Mouse (Mus musculus): Measurements from ENCODE around the gene Rps10. TPM values are rescaled to one million over a fixed set of nuclear protein-coding genes. Genes with fewer than 3 reads are reported as not detected.
"Not testable (repeated sequence)": the region's sequence is repeated elsewhere in the genome, so short reads cannot be mapped to it uniquely, and the experiment has no call there.

Rps10 gene
- polyA plus RNA-seq, 1 experiment from 2014 or later, result 881 TPM

GRCm38 (mm10) chr17:27650586-27650985 lies 14.1 kb upstream of the Rps10 start:
- 72% methylated on average over 13 of the region's 13 CpGs for WGBS
- Histone ChIP-seq H3K27ac (ENCODE audit: low read length) (no peak overlapping the region), H3K9ac (ENCODE audit: low read length) (no peak overlapping the region), H3K4me3 (replicated peaks; ENCODE audit: low read length) (no peak overlapping the region), H3K4me1 (ENCODE audit: control insufficient read depth, insufficient read depth, low read length) (peaks cover 3% of the 10 kb centered on the region), H3K36me3 (ENCODE audit: control insufficient read depth, insufficient read depth, low read length) (no peaks in the 10 kb centered on the region), H3K27me3 (ENCODE audit: control insufficient read depth, insufficient read depth, low read length) (peaks cover 14% of the 10 kb centered on the region), H3K9me3 (replicated peaks; ENCODE audit: control insufficient read depth, low read length) (no peaks in the 10 kb centered on the region), H3K4me2 (ENCODE audit: low read depth, low read length) (no peak overlapping the region)
- ATAC-seq (ENCODE audit: insufficient read depth, low FRiP score), result no peak

GRCm38 (mm10) chr17:27650160-27650559 lies 13.7 kb upstream of the Rps10 start:
- H3K9me3 ChIP-seq (replicated peaks; ENCODE audit: control insufficient read depth, low read length), result no peaks in the 10 kb centered on the region
- no peak overlapping the region for H3K4me2 ChIP-seq (ENCODE audit: low read depth, low read length)
- H3K9ac ChIP-seq (ENCODE audit: low read length), result no peak overlapping the region
- 8% methylated on average over 12 of the region's 12 CpGs for WGBS
- no peak for ATAC-seq (ENCODE audit: insufficient read depth, low FRiP score)
- H3K4me3 ChIP-seq (replicated peaks; ENCODE audit: low read length), result no peak overlapping the region
- H3K4me1 ChIP-seq (ENCODE audit: control insufficient read depth, insufficient read depth, low read length), result no peaks in the 10 kb centered on the region
- H3K27ac ChIP-seq (ENCODE audit: low read length), result no peak overlapping the region
- H3K36me3 ChIP-seq (ENCODE audit: control insufficient read depth, insufficient read depth, low read length), result no peaks in the 10 kb centered on the region
- H3K27me3 ChIP-seq (ENCODE audit: control insufficient read depth, insufficient read depth, low read length), result peaks cover 10% of the 10 kb centered on the region

GRCm38 (mm10) chr17:27645807-27646206 lies 9.3 kb upstream of the Rps10 start:
- H3K9ac ChIP-seq (ENCODE audit: low read length), result no peak overlapping the region
- no peak overlapping the region for H3K4me3 ChIP-seq (replicated peaks; ENCODE audit: low read length)
- H3K27me3 ChIP-seq (ENCODE audit: control insufficient read depth, insufficient read depth, low read length), result no peaks in the 10 kb centered on the region
- H3K36me3 ChIP-seq (ENCODE audit: control insufficient read depth, insufficient read depth, low read length), result no peaks in the 10 kb centered on the region
- H3K9me3 ChIP-seq (replicated peaks; ENCODE audit: control insufficient read depth, low read length), result no peaks in the 10 kb centered on the region
- no peak for ATAC-seq (ENCODE audit: insufficient read depth, low FRiP score)
- H3K4me2 ChIP-seq (ENCODE audit: low read depth, low read length), result no peak overlapping the region
- H3K27ac ChIP-seq (ENCODE audit: low read length), result no peak overlapping the region
- 45% methylated on average over 7 of the region's 7 CpGs for WGBS
- H3K4me1 ChIP-seq (ENCODE audit: control insufficient read depth, insufficient read depth, low read length), result 0 out of 2 replicates have a peak, but pooled peaks cover 3% of the 10 kb centered on the region

- Histone ChIP-seq H3K27ac (ENCODE audit: low read length) (no peak overlapping the region), H3K27me3 (ENCODE audit: control insufficient read depth, insufficient read depth, low read length) (no peaks in the 10 kb centered on the region), H3K4me1 (ENCODE audit: control insufficient read depth, insufficient read depth, low read length) (0 out of 2 replicates have a peak, but pooled peaks cover 3% of the 10 kb centered on the region), H3K9me3 (replicated peaks; ENCODE audit: control insufficient read depth, low read length) (no peaks in the 10 kb centered on the region), H3K4me3 (replicated peaks; ENCODE audit: low read length) (no peak overlapping the region), H3K36me3 (ENCODE audit: control insufficient read depth, insufficient read depth, low read length) (no peaks in the 10 kb centered on the region), H3K9ac (ENCODE audit: low read length) (no peak overlapping the region), H3K4me2 (ENCODE audit: low read depth, low read length) (no peak overlapping the region)
- 49% methylated on average over 2 of the region's 2 CpGs for WGBS
- no peak for ATAC-seq (ENCODE audit: insufficient read depth, low FRiP score)
These were observed 8.1 kb upstream of the Rps10 start for GRCm38 (mm10) chr17:27644572-27644971.

- no peak overlapping the region for H3K4me3 ChIP-seq (replicated peaks; ENCODE audit: low read length)
- H3K27me3 ChIP-seq (ENCODE audit: control insufficient read depth, insufficient read depth, low read length), result no peaks in the 10 kb centered on the region
- 0 out of 2 replicates have a peak, but pooled peaks have one; percentile 26 for ATAC-seq (ENCODE audit: insufficient read depth, low FRiP score)
- 79% methylated on average over 9 of the region's 9 CpGs for WGBS
- H3K9ac ChIP-seq (ENCODE audit: low read length), result no peak overlapping the region
- no peaks in the 10 kb centered on the region for H3K36me3 ChIP-seq (ENCODE audit: control insufficient read depth, insufficient read depth, low read length)
- H3K9me3 ChIP-seq (replicated peaks; ENCODE audit: control insufficient read depth, low read length), result no peaks in the 10 kb centered on the region
- H3K27ac ChIP-seq (ENCODE audit: low read length), result no peak overlapping the region
- H3K4me2 ChIP-seq (ENCODE audit: low read depth, low read length), result no peak overlapping the region
- H3K4me1 ChIP-seq (ENCODE audit: control insufficient read depth, insufficient read depth, low read length), result 0 out of 2 replicates have a peak, but pooled peaks cover 3% of the 10 kb centered on the region
These were observed 7.3 kb upstream of the Rps10 start for GRCm38 (mm10) chr17:27643756-27644155.

- H3K36me3 ChIP-seq (ENCODE audit: control insufficient read depth, insufficient read depth, low read length), result no peaks in the 10 kb centered on the region
- no peak overlapping the region for H3K9ac ChIP-seq (ENCODE audit: low read length)
- no peaks in the 10 kb centered on the region for H3K27me3 ChIP-seq (ENCODE audit: control insufficient read depth, insufficient read depth, low read length)
- 22% methylated on average over 6 of the region's 6 CpGs for WGBS
- no peak overlapping the region for H3K4me2 ChIP-seq (ENCODE audit: low read depth, low read length)
- no peak for ATAC-seq (ENCODE audit: insufficient read depth, low FRiP score)
- H3K27ac ChIP-seq (ENCODE audit: low read length), result peak overlapping the region; percentile 69; the same call in 1 of the 2 replicates
- no peak overlapping the region for H3K4me3 ChIP-seq (replicated peaks; ENCODE audit: low read length)
- H3K9me3 ChIP-seq (replicated peaks; ENCODE audit: control insufficient read depth, low read length), result no peaks in the 10 kb centered on the region
- H3K4me1 ChIP-seq (ENCODE audit: control insufficient read depth, insufficient read depth, low read length), result 0 out of 2 replicates have a peak, but pooled peaks cover 3% of the 10 kb centered on the region
These were observed 6.6 kb upstream of the Rps10 start for GRCm38 (mm10) chr17:27643101-27643500.

- no peaks in the 10 kb centered on the region for H3K27me3 ChIP-seq (ENCODE audit: control insufficient read depth, insufficient read depth, low read length)
- H3K4me3 ChIP-seq (replicated peaks; ENCODE audit: low read length), result no peak overlapping the region
- H3K4me2 ChIP-seq (ENCODE audit: low read depth, low read length), result no peak overlapping the region
- H3K36me3 ChIP-seq (ENCODE audit: control insufficient read depth, insufficient read depth, low read length), result no peaks in the 10 kb centered on the region
- no peaks in the 10 kb centered on the region for H3K9me3 ChIP-seq (replicated peaks; ENCODE audit: control insufficient read depth, low read length)
- 0 out of 2 replicates have a peak, but pooled peaks cover 3% of the 10 kb centered on the region for H3K4me1 ChIP-seq (ENCODE audit: control insufficient read depth, insufficient read depth, low read length)
- peak; percentile 44; the same call in 1 of the 2 replicates for ATAC-seq (ENCODE audit: insufficient read depth, low FRiP score)
- WGBS, result 17% methylated on average over 12 of the region's 12 CpGs
- peak overlapping the region; percentile 69 for H3K27ac ChIP-seq (ENCODE audit: low read length)
- peak overlapping the region; percentile 37 for H3K9ac ChIP-seq (ENCODE audit: low read length)
These were observed 6.1 kb upstream of the Rps10 start for GRCm38 (mm10) chr17:27642491-27643062.

GRCm38 (mm10) chr17:27639851-27640250 lies 3.4 kb upstream of the Rps10 start:
- H3K9me3 ChIP-seq (replicated peaks; ENCODE audit: control insufficient read depth, low read length); H3K36me3 ChIP-seq (ENCODE audit: control insufficient read depth, insufficient read depth, low read length); ATAC-seq (ENCODE audit: insufficient read depth, low FRiP score); H3K4me2 ChIP-seq (ENCODE audit: low read depth, low read length); H3K27ac ChIP-seq (ENCODE audit: low read length); H3K4me3 ChIP-seq (replicated peaks; ENCODE audit: low read length); H3K27me3 ChIP-seq (ENCODE audit: control insufficient read depth, insufficient read depth, low read length); H3K9ac ChIP-seq (ENCODE audit: low read length): not testable (repeated sequence)
- peaks cover 11% of the 10 kb centered on the region; the same call in 1 of the 2 replicates for H3K4me1 ChIP-seq (ENCODE audit: control insufficient read depth, insufficient read depth, low read length)
- 90% methylated on average over 6 of the region's 6 CpGs for WGBS

GRCm38 (mm10) chr17:27638921-27639332 lies 2.5 kb upstream of the Rps10 start:
- no peak for ATAC-seq (ENCODE audit: insufficient read depth, low FRiP score)
- Histone ChIP-seq H3K27me3 (ENCODE audit: control insufficient read depth, insufficient read depth, low read length) (no peaks in the 10 kb centered on the region), H3K9ac (ENCODE audit: low read length) (no peak overlapping the region), H3K36me3 (ENCODE audit: control insufficient read depth, insufficient read depth, low read length) (no peaks in the 10 kb centered on the region), H3K4me1 (ENCODE audit: control insufficient read depth, insufficient read depth, low read length) (peaks cover 12% of the 10 kb centered on the region; the same call in 1 of the 2 replicates), H3K4me2 (ENCODE audit: low read depth, low read length) (no peak overlapping the region), H3K4me3 (replicated peaks; ENCODE audit: low read length) (no peak overlapping the region), H3K9me3 (replicated peaks; ENCODE audit: control insufficient read depth, low read length) (no peaks in the 10 kb centered on the region), H3K27ac (ENCODE audit: low read length) (no peak overlapping the region)
- 75% methylated on average over 20 of the region's 20 CpGs for WGBS

Measured in stomach, embryonic 16.5 days (tissue).